Mouse (Mus musculus) embryonic facial prominence, embryonic 10.5 days (tissue): ENCODE measurements at regions not wholly inside any gene's neighbourhood (a gene's known extent, or its start where the extent isn't known, plus 50 kb on each side); places are given as distances from the start of the nearest gene placed in this dataset.

ENCODE experiments used
- DNase-seq: peaks from one replicate; pipeline ENCODE4 v3.0.0-alpha.2; 2017; ENCODE audit warnings: low spot score
- H3K27ac ChIP-seq: fragments of 300-500 bp; sonication (generic); replicated peaks from 2 replicates; pipeline ENCODE4 v1.5.1; 2016; ENCODE audit warnings: mild to moderate bottlenecking
- H3K27me3 ChIP-seq: fragments of 300-500 bp; sonication (generic); replicated peaks from 2 replicates; pipeline ENCODE4 v1.6.1; 2016; ENCODE audit warnings: low read depth, mild to moderate bottlenecking; ENCODE audit not compliant: poor library complexity, severe bottlenecking
- H3K36me3 ChIP-seq: fragments of 300-500 bp; sonication (generic); replicated peaks from 2 replicates; pipeline ENCODE4 v1.6.1; 2016; ENCODE audit warnings: mild to moderate bottlenecking, moderate library complexity
- H3K4me1 ChIP-seq: fragments of 300-500 bp; sonication (generic); 2 replicates; pipeline ENCODE4 v1.6.1; 2016
- H3K4me3 ChIP-seq: fragments of 300-500 bp; sonication (generic); 2 replicates; pipeline ENCODE4 v1.5.1; 2016; ENCODE audit warnings: mild to moderate bottlenecking, moderate library complexity
- H3K9me3 ChIP-seq: fragments of 300-500 bp; sonication (generic); 2 replicates; pipeline ENCODE4 v1.6.1; 2016; ENCODE audit warnings: mild to moderate bottlenecking
- WGBS: fragments of 180-500 bp; shearing (Covaris S2); methylation state at CpG from one replicate; pipeline ENCODE4 v1.1.7; 2016; 5-methylcytosine and 5-hydroxymethylcytosine counted together

DNA sequence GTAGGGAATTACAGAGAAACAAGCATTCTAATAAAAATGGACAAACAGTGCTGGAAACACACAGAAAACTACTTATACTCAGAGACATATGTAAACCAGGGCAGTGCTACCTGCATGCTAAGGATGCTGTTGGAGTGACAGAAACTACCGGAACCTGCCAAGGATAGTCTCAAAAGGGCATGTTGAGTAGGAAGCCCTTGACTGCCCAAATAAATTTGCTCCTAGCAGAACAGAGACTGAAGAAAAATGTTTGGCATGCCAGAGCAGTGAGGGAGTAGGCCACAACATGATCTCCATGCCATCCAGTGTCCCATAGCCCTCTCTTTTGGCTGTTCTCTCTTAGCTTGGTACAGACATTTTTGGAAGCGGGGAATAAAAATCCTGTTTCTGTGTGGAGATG lies 532.7 kb downstream of the Olfm4 start:
- 97% methylated on average over 2 of the region's 2 CpGs for WGBS
- Histone ChIP-seq H3K4me1 (0 out of 2 replicates have a peak, but pooled peaks cover 2% of the 10 kb centered on the region), H3K27me3 (no peaks in the 10 kb centered on the region), H3K4me3 (no peak overlapping the region), H3K9me3 (no peaks in the 10 kb centered on the region), H3K36me3 (no peaks in the 10 kb centered on the region), H3K27ac (no peak overlapping the region)
- DNase-seq = no peak

DNA sequence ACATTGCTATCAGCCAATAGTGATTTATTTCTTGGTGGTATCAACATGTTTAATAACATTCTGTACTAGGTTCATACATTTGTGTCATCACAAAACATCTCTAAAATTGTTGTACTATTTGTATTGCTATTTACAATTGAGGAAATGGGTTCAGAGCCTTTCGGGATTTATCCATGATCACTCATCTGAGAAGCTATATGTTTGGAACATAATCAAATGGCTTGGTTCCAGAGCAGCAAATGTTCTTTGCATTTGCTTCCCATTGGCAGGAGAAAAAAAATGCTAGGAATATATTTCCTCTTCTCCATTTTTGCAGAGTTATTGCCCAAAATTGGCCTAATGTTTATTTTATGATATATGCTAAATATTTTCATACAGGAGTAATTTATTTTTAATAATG lies 537.3 kb downstream of the Olfm4 start:
- Histone ChIP-seq H3K27me3 (no peaks in the 10 kb centered on the region), H3K9me3 (no peaks in the 10 kb centered on the region), H3K4me1 (no peaks in the 10 kb centered on the region), H3K27ac (no peak overlapping the region), H3K36me3 (no peaks in the 10 kb centered on the region), H3K4me3 (no peak overlapping the region)
- 89% methylated on average over 1 of the region's 1 CpGs for WGBS
- DNase-seq = no peak

GRCm38 (mm10) chr14:80521631-80522030 lies 537.8 kb downstream of the Olfm4 start:
- WGBS = 69% methylated on average over 1 of the region's 1 CpGs
- Histone ChIP-seq H3K36me3 (no peaks in the 10 kb centered on the region), H3K9me3 (no peaks in the 10 kb centered on the region), H3K27me3 (no peaks in the 10 kb centered on the region), H3K27ac (no peak overlapping the region), H3K4me1 (no peaks in the 10 kb centered on the region), H3K4me3 (no peak overlapping the region)
- DNase-seq = no peak

- WGBS = 85% methylated on average over 3 of the region's 3 CpGs
- Histone ChIP-seq H3K36me3 (no peaks in the 10 kb centered on the region), H3K27ac (no peak overlapping the region), H3K9me3 (no peaks in the 10 kb centered on the region), H3K27me3 (no peaks in the 10 kb centered on the region), H3K4me3 (no peak overlapping the region), H3K4me1 (no peaks in the 10 kb centered on the region)
- DNase-seq = no peak
These were observed 538.7 kb downstream of the Olfm4 start for GRCm38 (mm10) chr14:80522536-80522935.

DNA sequence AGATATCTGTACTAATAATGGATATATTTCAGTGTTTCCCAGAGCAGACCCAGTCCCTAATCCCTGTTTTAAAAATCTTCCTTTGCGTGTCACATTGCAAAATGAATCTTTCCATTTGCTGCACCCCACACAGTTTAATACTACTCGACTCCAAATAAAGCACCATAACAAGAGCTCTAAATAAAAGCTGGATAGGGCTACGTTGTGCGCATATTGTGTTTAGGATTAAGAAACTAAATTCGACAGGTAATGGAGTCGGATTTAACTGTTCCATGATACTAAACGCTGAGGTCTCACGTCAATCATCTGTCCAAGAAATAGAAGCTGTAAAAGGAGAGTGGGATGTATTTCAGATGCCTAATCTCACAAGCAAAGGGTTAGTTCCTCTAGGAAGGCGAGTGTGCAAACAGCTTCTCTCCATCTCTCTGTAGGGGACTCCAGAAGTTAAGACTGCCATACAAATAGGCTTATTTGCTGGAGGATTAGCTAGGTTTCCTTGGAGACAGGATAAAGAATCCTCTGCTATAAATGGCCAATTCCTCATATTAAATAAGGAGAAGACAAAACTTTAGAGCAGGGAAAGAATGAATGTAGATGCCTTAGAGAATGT lies 544.6 kb downstream of the Olfm4 start:
- DNase-seq = no peak

GRCm38 (mm10) chr14:80536044-80536745 lies 552.3 kb downstream of the Olfm4 start:
- Histone ChIP-seq H3K9me3 (no peaks in the 10 kb centered on the region), H3K4me1 (no peaks in the 10 kb centered on the region), H3K27ac (no peak overlapping the region), H3K36me3 (no peaks in the 10 kb centered on the region), H3K27me3 (no peaks in the 10 kb centered on the region), H3K4me3 (no peak overlapping the region)
- no peak for DNase-seq
- WGBS = 48% methylated on average over 7 of the region's 7 CpGs

More for the DNA sequence above, 544.6 kb downstream of the Olfm4 start:
- Histone ChIP-seq H3K36me3 (no peaks in the 10 kb centered on the region), H3K9me3 (no peaks in the 10 kb centered on the region), H3K27ac (no peak overlapping the region), H3K27me3 (no peaks in the 10 kb centered on the region), H3K4me3 (no peak overlapping the region), H3K4me1 (no peaks in the 10 kb centered on the region)
- WGBS = 62% methylated on average over 9 of the region's 9 CpGs

- no peak for DNase-seq
- Histone ChIP-seq H3K36me3 (no peaks in the 10 kb centered on the region), H3K4me1 (no peaks in the 10 kb centered on the region), H3K27me3 (no peaks in the 10 kb centered on the region), H3K27ac (no peak overlapping the region), H3K4me3 (no peak overlapping the region), H3K9me3 (no peaks in the 10 kb centered on the region)
- WGBS = 84% methylated on average over 11 of the region's 11 CpGs
These were observed 576.1 kb downstream of the Olfm4 start for GRCm38 (mm10) chr14:80559950-80560349.
